Mouse (Mus musculus) myocyte (in vitro differentiated cells): Measurements from ENCODE around the gene Dusp14.

ENCODE experiments used
- E2F4 ChIP-seq: IDR thresholded peaks from one replicate; pipeline ENCODE4 v1.6.1; 2011; ENCODE audit warnings: mild to moderate bottlenecking, control low read depth, moderate library complexity; ENCODE audit not compliant: insufficient read depth
- MYOD1 ChIP-seq, 3 experiments: IDR thresholded peaks; one replicate each; pipeline ENCODE4 v1.6.1; 2011; ENCODE audit warnings: control low read depth in 2 of 3, low read depth in 2 of 3, mild to moderate bottlenecking in 2 of 3, moderate library complexity in 1 of 3; ENCODE audit not compliant: insufficient read length in 2 of 3, control insufficient read depth in 1 of 3
- MYOG ChIP-seq, 3 experiments: IDR thresholded peaks; one replicate each; pipeline ENCODE4 v1.6.1; 2011; ENCODE audit warnings: control low read depth in 2 of 3, low read depth in 2 of 3, mild to moderate bottlenecking in 2 of 3; ENCODE audit not compliant: insufficient read length in 2 of 3, control insufficient read depth in 1 of 3, insufficient read depth in 1 of 3
- POLR2A ChIP-seq: IDR thresholded peaks from one replicate; pipeline ENCODE4 v1.6.1; 2011; ENCODE audit warnings: low read depth, mild to moderate bottlenecking, control low read depth, moderate library complexity; ENCODE audit not compliant: insufficient read length
- TCF12 ChIP-seq: IDR thresholded peaks from one replicate; pipeline ENCODE4 v1.6.1; 2011; ENCODE audit warnings: mild to moderate bottlenecking, control low read depth; ENCODE audit not compliant: poor library complexity, insufficient read depth, severe bottlenecking
- TCF3 ChIP-seq: IDR thresholded peaks from one replicate; pipeline ENCODE4 v1.6.1; 2011; ENCODE audit warnings: low read depth, control low read depth; ENCODE audit not compliant: insufficient read length

DNA sequence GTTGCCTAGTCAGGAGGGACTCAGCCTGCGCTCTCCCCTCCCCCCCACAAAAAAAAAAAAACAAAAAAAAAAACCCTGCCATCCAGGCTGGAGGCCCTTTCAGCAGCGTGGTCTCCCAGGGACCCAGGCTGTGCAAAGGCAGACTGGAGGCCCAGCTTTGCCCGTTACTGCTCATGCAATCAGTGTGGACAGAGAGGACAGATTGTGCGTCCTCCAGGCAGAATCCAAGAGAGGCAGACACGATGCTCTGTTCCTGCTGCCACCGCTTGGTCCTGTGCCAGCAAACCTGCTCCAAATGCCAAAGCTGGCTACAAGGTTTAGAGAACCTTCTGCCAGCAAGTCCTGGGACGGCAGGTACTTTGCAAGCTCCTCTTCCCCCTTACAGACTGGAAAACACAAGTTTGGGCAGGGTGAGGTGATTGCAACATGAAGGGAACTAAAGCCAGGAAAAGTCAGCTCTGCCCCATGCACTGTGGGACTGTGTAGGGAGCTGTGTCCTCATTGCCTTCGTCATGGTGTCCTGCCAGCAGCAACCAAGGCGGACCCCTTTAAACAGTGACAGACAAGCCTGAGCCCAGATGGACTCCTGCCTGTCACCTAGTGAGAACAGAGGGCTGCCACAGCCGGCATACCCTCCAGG lies 15.4 kb downstream of the Dusp14 start:
- no peak for TF ChIP-seq POLR2A
- no peak for TF ChIP-seq MYOG (IDR thresholded peaks at IDR 0.05; ENCODE audit: control insufficient read depth in 1 of 3, insufficient read depth in 1 of 3, insufficient read length in 2 of 3, low read depth in 2 of 3)
- no peak for TF ChIP-seq MYOD1 (IDR thresholded peaks at IDR 0.05; ENCODE audit: control insufficient read depth in 1 of 3, insufficient read length in 2 of 3, low read depth in 2 of 3)
- TF ChIP-seq E2F4, result no peak
- no peak for TF ChIP-seq TCF3
- no peak for TF ChIP-seq TCF12
